In the genomic region with DNA sequence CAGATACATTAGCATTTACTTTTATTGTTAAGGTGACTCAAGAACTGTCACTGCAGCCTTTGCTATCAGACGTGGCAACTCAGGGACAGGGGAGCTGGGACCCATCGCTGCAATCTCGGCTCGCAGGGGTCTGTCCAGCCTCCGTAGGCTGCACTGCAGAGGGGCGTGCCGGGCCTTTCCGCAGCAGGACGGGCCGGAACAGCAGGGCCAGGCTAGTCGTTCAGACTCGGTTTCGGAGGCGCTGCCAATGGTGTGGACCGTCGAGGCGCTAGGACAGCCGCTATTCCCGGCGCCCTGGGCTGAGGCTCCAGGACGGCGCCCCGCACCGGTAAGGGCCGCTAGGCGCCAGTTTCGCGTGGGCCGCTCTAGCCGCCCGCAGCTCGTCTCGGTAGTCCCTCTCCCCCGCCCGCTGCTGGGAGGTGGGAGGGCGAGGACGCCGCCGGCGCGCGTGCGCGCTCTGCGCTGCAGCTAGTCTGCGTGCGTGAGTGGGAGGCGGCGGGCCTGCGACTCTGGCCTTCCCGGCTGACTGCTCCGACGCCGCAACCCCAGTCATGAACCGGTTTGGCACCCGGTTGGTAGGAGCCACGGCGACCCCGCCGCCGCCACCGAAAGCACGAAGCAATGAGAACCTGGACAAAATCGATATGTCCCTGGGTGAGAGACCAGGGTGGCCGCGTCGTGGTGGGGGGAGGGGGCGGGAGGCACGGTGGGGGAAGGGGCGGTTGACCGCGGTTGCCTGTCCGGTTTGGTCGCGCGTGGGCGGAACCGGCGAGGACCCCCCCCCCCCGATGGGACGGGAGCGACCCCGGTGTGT, we compare ENCODE assay signal across 8 mouse cellular contexts. TPM values are rescaled to one million over a fixed set of nuclear protein-coding genes. Genes with fewer than 3 reads are reported as not detected.
DNase-seq lines count a peak whose midpoint lies in the region; ATAC-seq and TF ChIP-seq lines count a peak whose summit lies in the region.

A gene (plus strand): TSS at position 158 of the 814 bp plus-strand sequence.
A gene (minus strand): TSS at position 424 of the 814 bp plus-strand sequence.

- H3K4me3 ChIP-seq in gastrocnemius, adult 2 months = peak within 1 kb of the TSS; percentile 97
- H3K4me3 ChIP-seq in hindbrain, postnatal 0 days (ENCODE audit: low read length) = peak within 1 kb of the TSS; percentile 80
- H3K4me3 ChIP-seq in megakaryocyte, embryonic 14.5 days (replicated peaks) = peak within 1 kb of the TSS; percentile 95

- WGBS in hindbrain, postnatal 0 days = under 1% methylated on average over 70 of the region's 83 CpGs

- DNase-seq in WW6 (ENCODE audit: low read depth, low spot score) = peak; percentile 93
- peak; percentile 91 to 95 for DNase-seq in cerebellum, postnatal 4 days (ENCODE audit: low spot score in 2 of 2)
- peak; percentile 98 for DNase-seq in gastrocnemius, adult 2 months
- DNase-seq in hindbrain, postnatal 0 days (ENCODE audit: low spot score) = peak; percentile 97
- peak; percentile 80 to 95 for DNase-seq in left cerebral cortex, adult 8-10 months (ENCODE audit: low spot score in 2 of 2)
- DNase-seq in right cerebral cortex, postnatal 10 days (ENCODE audit: low spot score in 2 of 2) = peak; percentile 97
- DNase-seq in urinary bladder, postnatal 25 days (ENCODE audit: low spot score) = peak; percentile 91

- peak within 1 kb of the TSS; percentile 60 for H3K4me2 ChIP-seq in hindbrain, postnatal 0 days (ENCODE audit: low read depth, low read length)

- intact Hi-C loops in gastrocnemius, adult 2 months (cut with DNase I) = loop anchor here (1.0 to 5.0 kb wide), 2 partner anchors 9 to 65 kb away; a partner anchor contains a TSS

- peak within 1 kb of the TSS; percentile 98 for H3K27ac ChIP-seq in gastrocnemius, adult 2 months
- H3K27ac ChIP-seq in hindbrain, postnatal 0 days = peak within 1 kb of the TSS; percentile 86

- no peaks in the 10 kb centered on the region for H3K36me3 ChIP-seq in hindbrain, postnatal 0 days (ENCODE audit: insufficient read depth, low read length)
- peaks cover 3% of the 10 kb centered on the region for H3K36me3 ChIP-seq in megakaryocyte, embryonic 14.5 days (replicated peaks; ENCODE audit: low read length)

- TF ChIP-seq CTCF in gastrocnemius, adult 2 months (IDR thresholded peaks at IDR 0.05) = peak; percentile 67
- TF ChIP-seq CTCF in hindbrain, postnatal 0 days (IDR thresholded peaks at IDR 0.05; ENCODE audit: low read depth) = peak; percentile 58

- H3K4me1 ChIP-seq in hindbrain, postnatal 0 days (ENCODE audit: insufficient read depth, low read length) = peaks cover 11% of the 10 kb centered on the region
- peaks cover 39% of the 10 kb centered on the region for H3K4me1 ChIP-seq in megakaryocyte, embryonic 14.5 days

- peak; percentile 98 for ATAC-seq in hindbrain, postnatal 0 days

- H3K27me3 ChIP-seq in hindbrain, postnatal 0 days (ENCODE audit: insufficient read depth, low read length) = no peaks in the 10 kb centered on the region
- no peaks in the 10 kb centered on the region for H3K27me3 ChIP-seq in megakaryocyte, embryonic 14.5 days (replicated peaks)

- no peaks in the 10 kb centered on the region for H3K9me3 ChIP-seq in hindbrain, postnatal 0 days (ENCODE audit: low read length)
- H3K9me3 ChIP-seq in megakaryocyte, embryonic 14.5 days = no peaks in the 10 kb centered on the region

- peak within 1 kb of the TSS; percentile 84 for H3K9ac ChIP-seq in hindbrain, postnatal 0 days (replicated peaks; ENCODE audit: low read length)

RNA-seq across cellular contexts. Expression of the first gene that starts in this region (rescaled TPM):
- 10 to 100 TPM; 95.0 to 95.1 TPM for total RNA-seq in gastrocnemius, adult 2 months (2021)
- 51.0 and 78.1 TPM in 2 replicates for total RNA-seq in hindbrain, postnatal 0 days (2014; rRNA removed)
- polyA plus RNA-seq in hindbrain, postnatal 0 days (2015; fragmentation: Nextera tagmentation; extraction: Ambion mirVana) = 120 and 127 TPM in 2 replicates
- 100 to 1,000 TPM in 2 of 4 experiments, 10 to 100 TPM in 2; 94.8 to 117 (median 99.8) TPM for total RNA-seq in left cerebral cortex, adult 8-10 months (2022)
- polyA plus RNA-seq in megakaryocyte, embryonic 14.5 days (2012; ENCODE audit: insufficient read depth, low replicate concordance) = 22.1 and 57.2 TPM in 2 replicates

RNA-seq across cellular contexts. Expression of the second gene that starts in this region (rescaled TPM):
- total RNA-seq in gastrocnemius, adult 2 months (2021) = 10 to 100 TPM; 24.0 to 28.5 TPM
- 74.2 and 89.7 TPM in 2 replicates for total RNA-seq in hindbrain, postnatal 0 days (2014; rRNA removed)
- polyA plus RNA-seq in hindbrain, postnatal 0 days (2015; fragmentation: Nextera tagmentation; extraction: Ambion mirVana) = 21.6 and 21.7 TPM in 2 replicates
- 10 to 100 TPM; 63.9 to 74.1 (median 69.3) TPM for total RNA-seq in left cerebral cortex, adult 8-10 months (2022)
- 5.3 and 9.9 TPM in 2 replicates for polyA plus RNA-seq in megakaryocyte, embryonic 14.5 days (2012; ENCODE audit: insufficient read depth, low replicate concordance)

Comparison
In these comparisons a context has a peak if more than half of its experiments do, and no peak if none do; other contexts are left out.
1. Peak in every context shown above with its lines: DNase-seq, ATAC-seq, H3K4me3 ChIP-seq and H3K27ac ChIP-seq.